Mouse (Mus musculus): ENCODE results near the gene Cebpg.

DNA sequence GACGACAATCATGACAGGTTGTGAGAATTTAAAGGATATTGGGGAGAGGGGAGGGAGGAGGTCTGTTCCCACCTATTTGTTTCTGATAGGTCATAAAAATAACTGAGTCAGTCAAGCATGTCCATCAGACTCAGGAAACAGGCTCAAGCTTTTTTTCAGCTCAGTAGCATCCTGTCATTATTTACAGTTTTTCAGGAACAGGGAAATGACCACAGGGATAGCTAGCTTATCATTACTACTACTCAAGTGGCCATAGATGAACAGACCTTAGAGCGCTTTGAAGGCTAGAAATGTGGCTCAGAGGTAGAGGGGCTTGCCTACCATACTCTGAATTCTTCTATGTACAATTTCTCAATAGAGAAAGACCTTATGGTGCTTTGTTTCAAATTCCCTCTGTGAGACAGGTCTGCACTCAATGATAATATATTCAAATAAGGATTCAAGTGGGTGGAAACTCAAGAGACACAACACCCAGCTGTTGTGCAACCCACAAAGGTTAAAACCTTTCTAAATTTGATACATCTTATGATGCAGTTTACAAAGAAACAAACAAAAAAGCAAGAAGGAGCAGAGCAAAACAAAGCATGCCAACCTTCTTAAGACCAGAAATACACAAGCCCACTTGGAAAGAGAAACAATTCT is 1.3 kb downstream of the Cebpg start:
- TF ChIP-seq GATA1 (IDR thresholded peaks at IDR 0.05; ENCODE audit: borderline replicate concordance, low read length) (no peak), FLI1 (IDR thresholded peaks at IDR 0.05; ENCODE audit: low read length) (no peak)
